Mouse (Mus musculus) liver, adult 2 months (tissue): ENCODE measurements at regions not wholly inside any gene's neighbourhood (a gene's known extent, or its start where the extent isn't known, plus 50 kb on each side); places are given as distances from the start of the nearest gene placed in this dataset.

Experiments used
- CTCF ChIP-seq: fragments of 200-500 bp; IDR thresholded peaks from 2 replicates; pipeline ENCODE4 v1.5.1; 2011; ENCODE audit warnings: low read depth, low read length, control low read depth
- POLR2A ChIP-seq: fragments of 200-500 bp; IDR thresholded peaks from 2 replicates; pipeline ENCODE4 v1.6.1; 2011; ENCODE audit warnings: low read length, control low read depth; ENCODE audit not compliant: insufficient read depth; ENCODE audit errors: extremely low read depth

DNA sequence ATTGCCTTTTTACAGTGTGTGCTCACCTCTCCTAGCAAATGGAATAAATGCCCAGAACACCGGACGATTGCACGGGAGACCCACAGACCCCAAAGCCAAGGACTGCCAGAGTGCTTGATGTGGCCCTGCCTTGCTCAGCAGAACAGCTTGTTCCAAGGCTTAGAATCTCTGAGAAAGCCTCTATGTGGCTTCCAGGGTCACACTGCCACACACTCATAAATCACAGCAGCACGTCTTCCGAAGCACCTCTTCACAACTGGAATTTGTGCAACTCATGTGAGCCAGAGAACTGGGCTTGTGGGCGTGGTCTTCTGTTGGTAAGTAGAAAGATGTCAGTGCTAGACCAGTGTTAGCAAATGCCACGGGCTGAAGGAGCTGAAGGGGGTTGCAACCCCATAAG lies 55.8 kb upstream of the Gm26657 start:
- no peak for TF ChIP-seq CTCF
- TF ChIP-seq POLR2A = no peak
